In the genomic region with DNA sequence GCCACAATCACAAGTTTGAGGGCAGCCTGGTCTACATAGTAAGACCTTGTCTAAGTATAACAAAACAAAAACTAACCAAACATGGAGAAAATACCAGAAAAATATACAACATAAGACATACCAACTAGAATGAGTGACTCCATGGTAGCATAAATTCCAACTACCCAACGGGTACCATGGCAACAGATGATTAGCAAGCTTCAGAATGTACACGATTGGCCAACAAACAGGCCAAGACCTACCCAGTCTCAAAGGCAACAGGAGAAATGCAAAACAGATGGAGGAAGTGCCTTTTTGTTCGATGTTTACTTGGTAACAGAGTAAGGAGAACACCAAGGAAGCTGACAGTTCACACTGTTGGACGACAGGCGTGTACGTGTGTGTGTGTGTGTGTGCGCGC, we compare ENCODE assay signal across 22 mouse cellular contexts.
"Had no signal": no experiment of that assay in that cellular context is flagged by ENCODE, and none has a peak within 500 bp of the region (broad histone marks: within the 10 kb centered on the region; RNA-seq: fewer than 3 reads in every experiment).

No protein-coding gene starts in this region.

- H3K36me3 ChIP-seq: lung, embryonic 15.5 days; midbrain, embryonic 10.5 days; stomach, embryonic 15.5 days had no signal

- DNase-seq: liver, postnatal 0 days; lung, adult 2 months; lung, postnatal 14 days; lung, postnatal 36 days; midbrain, embryonic 14.5 days; retina, postnatal 1 day; right cerebral cortex, adult 18-20 months; right cerebral cortex, postnatal 25 days; thymus, adult 2 months; thymus, postnatal 25 days; thymus, postnatal 4 days had no signal

- ATAC-seq: liver, postnatal 0 days; lung, postnatal 0 days; midbrain, embryonic 16.5 days had no signal

- H3K27ac ChIP-seq: lung, embryonic 15.5 days; macrophage; midbrain, embryonic 10.5 days; midbrain, embryonic 12.5 days; neural tube, embryonic 13.5 days; neural tube, embryonic 15.5 days; stomach, embryonic 15.5 days; stomach, postnatal 0 days had no signal

- H3K9ac ChIP-seq: liver, postnatal 0 days; lung, embryonic 15.5 days; midbrain, embryonic 12.5 days; neural tube, embryonic 13.5 days; neural tube, embryonic 15.5 days; stomach, embryonic 15.5 days had no signal

- H3K4me2 ChIP-seq: lung, embryonic 15.5 days; midbrain, embryonic 12.5 days; neural tube, embryonic 13.5 days; neural tube, embryonic 15.5 days; stomach, embryonic 15.5 days had no signal

- H3K4me3 ChIP-seq: lung, embryonic 15.5 days; midbrain, embryonic 10.5 days; midbrain, embryonic 12.5 days; myocyte; neural tube, embryonic 13.5 days; neural tube, embryonic 15.5 days; stomach, embryonic 15.5 days had no signal

- H3K4me1 ChIP-seq: lung, embryonic 15.5 days; stomach, embryonic 15.5 days had no signal

- H3K9me3 ChIP-seq: lung, embryonic 15.5 days; midbrain, embryonic 10.5 days; neural tube, embryonic 13.5 days; neural tube, embryonic 15.5 days; stomach, embryonic 15.5 days had no signal
